Mouse (Mus musculus) neural tube, embryonic 14.5 days (tissue): ENCODE results near the gene Csmd2. TPM values are rescaled to one million over a fixed set of nuclear protein-coding genes. Genes with fewer than 3 reads are reported as not detected.
A peak's percentile ranks its signal among the peaks of the same experiment; 100 is the strongest.

ENCODE experiments used
- ATAC-seq: fragments of 200-750 bp; cut with Nextera tagmentation; 2 replicates; pipeline ENCODE4 v1.8.0; 2017; ENCODE audit warnings: low read depth, mild to moderate bottlenecking, moderate TSS enrichment, moderate library complexity
- H3K27ac ChIP-seq: fragments of 300-500 bp; sonication (generic); 2 replicates; pipeline ENCODE4 v1.5.1; 2014; ENCODE audit warnings: low read depth, mild to moderate bottlenecking, control low read depth, low read length, moderate library complexity, mixed read lengths
- H3K27me3 ChIP-seq: fragments of 300-500 bp; sonication (generic); 2 replicates; pipeline ENCODE4 v1.6.1; 2014; ENCODE audit warnings: low read length; ENCODE audit not compliant: control insufficient read depth, insufficient read depth
- H3K36me3 ChIP-seq: fragments of 300-500 bp; sonication (generic); 2 replicates; pipeline ENCODE4 v1.6.1; 2014; ENCODE audit warnings: low read length, mixed read lengths; ENCODE audit not compliant: control insufficient read depth, insufficient read depth
- H3K4me1 ChIP-seq: fragments of 300-500 bp; sonication (generic); 2 replicates; pipeline ENCODE4 v1.6.1; 2014; ENCODE audit warnings: low read length; ENCODE audit not compliant: control insufficient read depth, insufficient read depth
- H3K4me2 ChIP-seq: fragments of 300-500 bp; sonication (generic); 2 replicates; pipeline ENCODE4 v1.6.1; 2014; ENCODE audit warnings: mild to moderate bottlenecking, low read depth, low read length, control low read depth
- H3K4me3 ChIP-seq: fragments of 300-500 bp; sonication (generic); 2 replicates; pipeline ENCODE4 v1.5.1; 2014; ENCODE audit warnings: low read depth, low read length, control low read depth, mixed read lengths
- H3K9ac ChIP-seq: fragments of 300-500 bp; sonication (generic); replicated peaks from 2 replicates; pipeline ENCODE4 v1.6.1; 2014; ENCODE audit warnings: low read depth, mild to moderate bottlenecking, control low read depth, low read length, mixed read lengths
- H3K9me3 ChIP-seq: fragments of 300-500 bp; sonication (generic); 2 replicates; pipeline ENCODE4 v1.6.1; 2016; ENCODE audit warnings: low read length; ENCODE audit not compliant: control insufficient read depth
- WGBS: fragments of 180-500 bp; shearing (Covaris S2); extraction: QIAGEN DNeasy Blood & Tissue Kit; methylation state at CpG from one replicate; pipeline ENCODE4 v1.1.7; 2014; 5-methylcytosine and 5-hydroxymethylcytosine counted together
- polyA plus RNA-seq: library from polyadenylated mRNA; unstranded; fragments of >200 nt; fragmentation: Nextera tagmentation; extraction: Ambion mirVana; gene quantifications from 2 replicates; pipeline ENCODE4 v1.2.1, GENCODE M21; 2014

The Csmd2 gene
- polyA plus RNA-seq, 1 experiment from 2014 or later = 14.5 TPM

DNA sequence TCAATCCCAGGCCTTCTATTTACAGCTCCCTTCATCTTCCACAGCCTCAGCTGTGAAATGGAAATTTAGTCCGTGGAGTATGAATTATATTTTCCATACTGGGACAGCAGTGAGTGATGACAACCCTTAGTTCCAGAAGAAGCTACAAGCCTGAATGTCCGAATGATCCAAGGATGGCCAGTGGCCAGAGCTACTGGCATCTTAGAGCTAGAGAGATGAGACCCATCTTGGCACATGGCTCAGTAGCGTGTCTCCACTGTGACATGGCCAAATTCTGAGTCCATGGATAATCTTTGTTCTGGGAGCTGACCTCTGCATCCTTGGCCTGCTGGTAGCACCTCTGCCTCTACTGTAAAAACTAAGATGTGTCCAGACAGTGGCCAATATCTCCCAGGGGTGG, 96.8 kb downstream of the Csmd2 start:
- no peak overlapping the region for H3K9ac ChIP-seq
- no peak overlapping the region for H3K4me2 ChIP-seq
- H3K27ac ChIP-seq = no peak overlapping the region
- WGBS = 90% methylated on average over 3 of the region's 3 CpGs
- peaks cover 23% of the 10 kb centered on the region for H3K4me1 ChIP-seq
- H3K27me3 ChIP-seq = no peaks in the 10 kb centered on the region
- H3K36me3 ChIP-seq = no peaks in the 10 kb centered on the region
- H3K4me3 ChIP-seq = no peak overlapping the region
- ATAC-seq = no peak
- H3K9me3 ChIP-seq = no peaks in the 10 kb centered on the region

DNA sequence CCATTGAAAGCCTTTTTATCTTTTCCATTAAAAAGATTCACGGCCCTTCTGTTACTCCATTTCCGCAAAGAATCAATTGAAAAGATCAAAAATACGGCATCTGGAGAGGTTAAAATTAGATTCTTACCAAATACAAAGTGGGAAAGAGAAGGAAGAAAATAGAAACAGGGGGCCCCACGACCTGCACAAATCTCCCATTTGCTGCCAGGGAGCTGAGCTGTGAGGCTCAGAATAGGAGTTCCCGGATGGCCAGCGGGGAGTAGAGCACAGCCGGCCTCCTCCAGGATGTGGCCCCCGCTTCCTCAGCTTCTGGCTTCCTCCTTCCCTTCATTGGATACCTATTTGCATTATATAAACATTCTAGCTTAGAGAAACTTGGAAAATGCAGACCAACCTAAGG, 97.4 kb downstream of the Csmd2 start:
- 60% methylated on average over 8 of the region's 8 CpGs for WGBS
- no peak for ATAC-seq
- H3K36me3 ChIP-seq = no peaks in the 10 kb centered on the region

GRCm38 (mm10) chr4:128087147-128087606, 99.5 kb downstream of the Csmd2 start:
- Histone ChIP-seq H3K36me3 (no peaks in the 10 kb centered on the region), H3K9me3 (no peaks in the 10 kb centered on the region), H3K27ac (peak overlapping the region; percentile 75), H3K4me3 (no peak overlapping the region), H3K27me3 (no peaks in the 10 kb centered on the region), H3K4me2 (no peak overlapping the region; the same call in 1 of the 2 replicates), H3K4me1 (peaks cover 23% of the 10 kb centered on the region), H3K9ac (no peak overlapping the region)
- ATAC-seq = peak; percentile 70
- WGBS = 28% methylated on average over 5 of the region's 5 CpGs

More for the DNA sequence above, 97.4 kb downstream of the Csmd2 start:
- Histone ChIP-seq H3K4me2 (no peak overlapping the region), H3K27me3 (no peaks in the 10 kb centered on the region), H3K27ac (no peak overlapping the region), H3K9me3 (no peaks in the 10 kb centered on the region), H3K9ac (no peak overlapping the region), H3K4me1 (peaks cover 23% of the 10 kb centered on the region), H3K4me3 (no peak overlapping the region)

GRCm38 (mm10) chr4:128087704-128088103, 100.0 kb downstream of the Csmd2 start:
- 0% methylated on average over 3 of the region's 3 CpGs for WGBS
- Histone ChIP-seq H3K4me3 (no peak overlapping the region), H3K4me1 (peaks cover 23% of the 10 kb centered on the region), H3K36me3 (no peaks in the 10 kb centered on the region), H3K27ac (peak overlapping the region; percentile 75), H3K4me2 (no peak overlapping the region; the same call in 1 of the 2 replicates), H3K9ac (0 out of 2 replicates have a peak overlapping the region, but pooled peaks have one; percentile 16), H3K27me3 (no peaks in the 10 kb centered on the region), H3K9me3 (no peaks in the 10 kb centered on the region)
- peak; percentile 86 for ATAC-seq

GRCm38 (mm10) chr4:128088264-128088663, 100.6 kb downstream of the Csmd2 start:
- peaks cover 23% of the 10 kb centered on the region for H3K4me1 ChIP-seq
- no peak overlapping the region for H3K4me3 ChIP-seq
- no peak overlapping the region for H3K4me2 ChIP-seq
- 70% methylated on average over 3 of the region's 3 CpGs for WGBS
- H3K27me3 ChIP-seq = no peaks in the 10 kb centered on the region
- no peaks in the 10 kb centered on the region for H3K36me3 ChIP-seq
- no peak for ATAC-seq
- H3K9ac ChIP-seq = no peak overlapping the region
- peak overlapping the region; percentile 75; the same call in 1 of the 2 replicates for H3K27ac ChIP-seq
- no peaks in the 10 kb centered on the region for H3K9me3 ChIP-seq

DNA sequence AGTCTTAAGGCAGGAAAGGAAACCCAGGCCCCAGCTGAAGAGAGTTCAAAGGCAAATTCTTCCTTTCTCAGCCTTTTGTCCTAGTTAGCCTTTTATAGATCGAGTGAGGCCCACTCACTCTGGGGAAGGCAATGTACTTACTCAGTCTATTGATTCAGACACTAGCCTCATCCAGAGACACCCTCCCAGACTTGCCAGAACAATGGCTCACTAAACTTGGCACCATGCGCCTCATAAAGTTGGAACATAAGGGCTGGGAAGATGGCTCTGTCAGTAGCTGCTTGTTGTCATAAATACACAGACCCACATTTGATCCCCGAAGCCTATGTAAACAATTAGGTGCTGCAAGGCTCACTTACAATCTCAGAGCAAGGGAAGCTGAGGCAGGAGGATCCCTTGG, 104.3 kb downstream of the Csmd2 start:
- 45% methylated on average over 3 of the region's 3 CpGs for WGBS
- no peaks in the 10 kb centered on the region for H3K36me3 ChIP-seq
- no peak for ATAC-seq

DNA sequence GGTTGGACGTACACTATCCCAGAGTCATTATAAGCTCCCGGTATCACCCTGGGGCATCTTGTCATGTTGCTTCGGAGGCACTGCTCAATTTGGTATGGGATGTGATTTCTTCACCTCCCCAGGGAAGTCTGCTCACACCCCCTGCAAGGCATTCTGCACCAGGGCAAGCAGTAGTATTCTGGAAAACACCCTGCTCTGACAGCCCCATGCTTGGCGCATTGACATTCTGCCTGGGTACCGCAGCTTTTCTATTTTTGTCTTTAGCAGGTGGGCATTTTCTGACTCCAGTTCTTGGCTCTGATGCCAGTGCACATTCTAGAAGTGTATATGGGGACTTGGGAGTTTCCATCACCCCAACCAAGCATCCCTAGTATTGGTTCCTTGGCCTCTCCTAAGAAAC, 111.9 kb downstream of the Csmd2 start:
- H3K36me3 ChIP-seq = no peaks in the 10 kb centered on the region
- ATAC-seq = no peak
- no peak overlapping the region for H3K9ac ChIP-seq
- no peaks in the 10 kb centered on the region for H3K9me3 ChIP-seq
- no peak overlapping the region for H3K4me3 ChIP-seq
- 78% methylated on average over 5 of the region's 5 CpGs for WGBS
- H3K27ac ChIP-seq = no peak overlapping the region
- no peaks in the 10 kb centered on the region for H3K27me3 ChIP-seq
- H3K4me2 ChIP-seq = no peak overlapping the region
- H3K4me1 ChIP-seq = peaks cover 4% of the 10 kb centered on the region; the same call in 1 of the 2 replicates

More for the DNA sequence above, 104.3 kb downstream of the Csmd2 start:
- Histone ChIP-seq H3K9ac (no peak overlapping the region), H3K27me3 (no peaks in the 10 kb centered on the region), H3K4me2 (no peak overlapping the region), H3K27ac (no peak overlapping the region), H3K4me1 (peaks cover 23% of the 10 kb centered on the region), H3K9me3 (no peaks in the 10 kb centered on the region), H3K4me3 (no peak overlapping the region)

GRCm38 (mm10) chr4:128100541-128100940, 112.9 kb downstream of the Csmd2 start:
- H3K27ac ChIP-seq = no peak overlapping the region
- H3K36me3 ChIP-seq = no peaks in the 10 kb centered on the region
- 67% methylated on average over 5 of the region's 5 CpGs for WGBS
- H3K9ac ChIP-seq = no peak overlapping the region
- no peaks in the 10 kb centered on the region for H3K27me3 ChIP-seq
- H3K4me3 ChIP-seq = no peak overlapping the region
- H3K9me3 ChIP-seq = no peaks in the 10 kb centered on the region
- no peak for ATAC-seq
- peaks cover 2% of the 10 kb centered on the region; the same call in 1 of the 2 replicates for H3K4me1 ChIP-seq
- no peak overlapping the region for H3K4me2 ChIP-seq

DNA sequence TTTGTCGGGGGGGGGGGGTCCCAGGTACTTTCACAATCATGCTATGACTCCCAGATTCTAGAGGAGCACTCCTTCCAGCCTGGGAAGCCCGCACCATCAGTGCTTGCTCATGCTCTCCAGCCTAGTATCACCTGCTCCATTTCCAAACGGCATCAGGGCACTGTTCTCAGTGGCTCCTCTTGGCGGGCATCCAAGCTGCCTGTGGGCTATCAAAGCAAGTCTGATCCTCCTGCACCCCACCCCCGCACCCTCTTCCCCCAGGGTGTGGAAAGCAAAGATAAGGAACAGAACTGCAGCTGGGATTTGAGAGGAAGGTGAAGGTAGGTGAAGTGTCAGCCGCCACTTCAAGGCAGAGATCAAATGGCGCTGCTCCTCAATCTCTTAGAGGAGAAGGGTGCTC, 128.7 kb downstream of the Csmd2 start:
- 70% methylated on average over 7 of the region's 7 CpGs for WGBS
- no peaks in the 10 kb centered on the region for H3K36me3 ChIP-seq
- no peak overlapping the region for H3K4me3 ChIP-seq
- ATAC-seq = no peak
- H3K4me2 ChIP-seq = no peak overlapping the region
- no peaks in the 10 kb centered on the region for H3K9me3 ChIP-seq
- H3K4me1 ChIP-seq = no peaks in the 10 kb centered on the region; the same call in 1 of the 2 replicates
- H3K9ac ChIP-seq = no peak overlapping the region
- H3K27me3 ChIP-seq = no peaks in the 10 kb centered on the region
- H3K27ac ChIP-seq = no peak overlapping the region
